Mouse (Mus musculus) liver, embryonic 13.5 days (tissue): ENCODE results near the gene Slc6a21. TPM values are rescaled to one million over a fixed set of nuclear protein-coding genes. Genes with fewer than 3 reads are reported as not detected.
"Not testable (repeated sequence)": the region's sequence is repeated elsewhere in the genome, so short reads cannot be mapped to it uniquely, and the experiment has no call there.

Experiments
- ATAC-seq: fragments of 200-750 bp; cut with Nextera tagmentation; 2 replicates; pipeline ENCODE4 v1.8.0; 2017; ENCODE audit warnings: low read depth, mild to moderate bottlenecking, moderate number of reproducible peaks, moderate library complexity
- DNase-seq: peaks from one replicate; pipeline ENCODE4 v3.0.0; 2022
- H3K27ac ChIP-seq: fragments of 300-500 bp; sonication (generic); 2 replicates; pipeline ENCODE4 v1.5.1; 2015; ENCODE audit warnings: moderate library complexity, mild to moderate bottlenecking, inconsistent platforms
- H3K27me3 ChIP-seq: fragments of 300-500 bp; sonication (generic); 2 replicates; pipeline ENCODE4 v1.6.1; 2015; ENCODE audit warnings: mild to moderate bottlenecking, inconsistent platforms
- H3K36me3 ChIP-seq: fragments of 300-500 bp; sonication (generic); 2 replicates; pipeline ENCODE4 v1.6.1; 2015; ENCODE audit warnings: mild to moderate bottlenecking, inconsistent platforms
- H3K4me1 ChIP-seq: fragments of 300-500 bp; sonication (generic); replicated peaks from 2 replicates; pipeline ENCODE4 v1.6.1; 2015; ENCODE audit warnings: inconsistent platforms
- H3K4me2 ChIP-seq: fragments of 300-500 bp; sonication (generic); 2 replicates; pipeline ENCODE4 v1.6.1; 2015; ENCODE audit warnings: inconsistent platforms, mild to moderate bottlenecking, moderate library complexity
- H3K4me3 ChIP-seq: fragments of 300-500 bp; sonication (generic); replicated peaks from 2 replicates; pipeline ENCODE4 v1.5.1; 2015; ENCODE audit warnings: mild to moderate bottlenecking, inconsistent platforms
- H3K9ac ChIP-seq: fragments of 300-500 bp; sonication (generic); 2 replicates; pipeline ENCODE4 v1.6.1; 2015; ENCODE audit warnings: mild to moderate bottlenecking, inconsistent platforms
- H3K9me3 ChIP-seq: fragments of 300-500 bp; sonication (generic); replicated peaks from 2 replicates; pipeline ENCODE4 v1.6.1; 2016; ENCODE audit warnings: inconsistent platforms
- WGBS: fragments of 180-500 bp; shearing (Covaris S2); methylation state at CpG from one replicate; pipeline ENCODE4 v1.1.7; 2015; ENCODE audit not compliant: insufficient replicate concordance; 5-methylcytosine and 5-hydroxymethylcytosine counted together
- polyA plus RNA-seq: library from polyadenylated mRNA; unstranded; fragments of >200 nt; fragmentation: Nextera tagmentation; extraction: Ambion mirVana; gene quantifications from 2 replicates; pipeline ENCODE4 v1.2.1, GENCODE M21; 2015

Slc6a21 gene
- polyA plus RNA-seq, 1 experiment from 2014 or later = not detected

DNA sequence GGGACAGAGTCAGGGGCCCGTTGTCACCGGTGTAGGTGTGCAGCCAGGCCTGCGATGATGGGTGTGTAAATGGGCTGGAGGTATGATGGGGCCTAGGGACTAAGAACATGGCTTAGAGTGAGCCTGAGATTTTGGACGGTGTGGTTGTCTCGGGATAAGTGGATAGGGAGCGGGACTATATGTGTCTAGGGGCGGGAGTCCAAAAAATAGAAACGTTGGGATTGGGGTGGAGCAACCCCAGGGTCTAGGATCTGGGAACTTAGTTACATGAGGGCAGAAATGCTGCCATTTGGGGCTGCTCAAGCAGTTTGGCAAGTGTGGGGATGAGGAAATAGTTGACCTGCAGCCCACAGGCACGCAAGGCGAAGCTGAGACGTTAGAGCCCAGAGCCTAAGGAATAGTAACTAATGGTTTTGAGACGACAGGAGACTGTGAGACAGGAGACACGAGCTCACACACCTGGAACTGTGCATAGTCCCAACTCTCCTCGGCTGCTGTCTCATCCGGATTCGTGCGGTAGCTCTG is 41.6 kb upstream of the Slc6a21 start:
- ATAC-seq (no peak), DNase-seq (no peak)
- H3K4me2 ChIP-seq = peak overlapping the region; percentile 46
- WGBS = 57% methylated on average over 17 of the region's 17 CpGs
- H3K27ac ChIP-seq = no peak overlapping the region
- no peaks in the 10 kb centered on the region for H3K9me3 ChIP-seq
- H3K4me3 ChIP-seq = 0 out of 2 replicates have a peak overlapping the region, but pooled peaks have one; percentile 22
- H3K27me3 ChIP-seq = peaks cover under 1% of the 10 kb centered on the region
- H3K4me1 ChIP-seq = peaks cover 64% of the 10 kb centered on the region
- no peak overlapping the region for H3K9ac ChIP-seq
- peaks cover 4% of the 10 kb centered on the region for H3K36me3 ChIP-seq

DNA sequence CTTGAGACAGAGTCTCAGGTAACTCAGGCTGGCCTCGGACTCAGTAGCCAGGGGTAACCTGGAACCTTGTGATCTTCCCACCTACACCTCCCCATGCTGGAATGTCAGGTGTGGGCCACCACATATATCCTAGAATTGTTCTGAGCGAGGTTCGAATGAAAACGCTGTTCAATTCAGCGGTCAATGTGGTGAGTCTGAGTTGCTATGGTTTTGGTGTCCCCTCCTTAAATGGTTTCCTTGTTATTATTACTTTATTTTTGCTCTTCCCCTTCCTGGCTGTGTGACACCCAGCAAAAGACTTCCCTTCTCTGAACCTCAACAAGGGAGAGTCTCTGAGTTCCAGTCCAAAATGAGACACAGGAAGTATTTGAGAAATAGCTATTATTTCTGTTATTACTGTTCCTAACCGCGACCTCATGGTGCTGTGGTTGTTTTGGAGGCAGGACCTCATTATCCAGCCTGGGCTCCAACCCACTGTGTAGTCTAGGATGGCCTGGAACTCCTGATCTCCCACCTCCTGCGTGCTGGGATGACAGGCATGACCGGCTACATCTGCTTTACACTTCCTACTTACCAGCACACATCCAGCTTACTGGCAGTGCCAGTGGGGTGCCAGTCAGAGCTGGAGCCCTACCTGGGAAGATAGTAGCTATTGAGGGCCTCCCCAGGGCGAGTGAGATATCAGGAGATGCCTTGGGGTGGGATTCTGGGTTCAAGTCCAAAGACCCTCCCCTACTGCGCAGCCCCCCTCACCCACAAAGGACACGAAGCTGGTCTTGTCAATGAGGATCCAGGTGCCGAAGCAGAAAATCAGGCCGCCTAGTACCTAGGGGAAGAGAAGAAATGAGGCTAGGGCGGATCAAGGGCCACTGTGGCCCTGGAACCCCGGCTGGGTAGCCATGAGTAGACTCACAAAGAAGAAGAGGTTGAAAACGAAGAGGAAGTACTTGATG is 39.3 kb upstream of the Slc6a21 start:
- Histone ChIP-seq H3K4me3 (peak overlapping the region; percentile 57), H3K9ac (peak overlapping the region; percentile 63), H3K9me3 (no peaks in the 10 kb centered on the region), H3K27ac (peak overlapping the region; percentile 63), H3K4me1 (peaks cover 64% of the 10 kb centered on the region), H3K4me2 (peak overlapping the region; percentile 70), H3K27me3 (peaks cover 3% of the 10 kb centered on the region), H3K36me3 (no peaks in the 10 kb centered on the region)
- DNase-seq (peak; percentile 17), ATAC-seq (no peak)
- WGBS = 38% methylated on average over 17 of the region's 17 CpGs

DNA sequence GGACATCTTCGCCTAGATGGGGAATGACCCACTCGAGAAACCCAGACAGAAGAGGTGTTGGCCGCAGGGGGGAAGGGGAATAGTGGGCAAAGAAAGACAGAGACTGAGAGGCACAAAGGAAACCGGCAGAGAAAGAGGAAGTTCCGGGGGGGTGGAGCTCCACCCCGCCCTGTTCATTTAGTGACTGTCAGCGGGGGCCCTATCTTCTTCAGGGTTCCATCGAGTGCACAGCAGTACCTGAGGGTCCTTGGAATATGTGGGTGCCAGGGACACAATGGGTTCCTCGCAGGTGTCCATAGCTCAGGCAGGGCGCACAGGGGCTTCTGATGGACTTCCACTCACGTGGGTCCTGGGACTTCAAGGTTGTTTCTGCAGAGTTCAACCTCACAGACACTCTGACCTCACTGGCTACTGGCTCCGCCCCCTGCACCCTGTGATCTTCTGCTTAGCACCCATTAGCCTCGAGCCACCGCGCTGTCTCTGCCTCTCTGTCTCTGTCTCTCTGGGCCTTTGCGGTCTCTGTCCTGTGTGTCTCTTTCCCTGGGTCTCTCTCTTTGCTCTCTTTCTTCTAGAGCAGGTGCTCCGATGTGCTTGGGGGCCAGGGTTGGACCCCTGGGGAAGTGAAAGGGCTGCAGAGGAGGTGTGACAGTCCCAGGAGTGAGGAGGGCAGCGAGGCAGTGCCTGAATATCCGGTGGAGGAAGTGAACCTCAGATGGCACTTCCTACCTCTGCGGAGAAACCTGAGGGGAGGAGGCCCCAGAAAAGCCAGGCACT is 38.4 kb upstream of the Slc6a21 start, which contains the start of gene Cd37:
TSS of gene Cd37 (minus strand) at position 393 of the 774 bp plus-strand sequence.
- peak within 1 kb of the TSS; percentile 63 for H3K27ac ChIP-seq
- H3K36me3 ChIP-seq = no peaks in the 10 kb centered on the region
- H3K9me3 ChIP-seq = no peaks in the 10 kb centered on the region
- peak within 1 kb of the TSS; percentile 70 for H3K4me2 ChIP-seq
- peak within 1 kb of the TSS; percentile 57 for H3K4me3 ChIP-seq
- peaks cover 55% of the 10 kb centered on the region for H3K4me1 ChIP-seq
- ATAC-seq = peak; percentile 80
- H3K9ac ChIP-seq = peak within 1 kb of the TSS; percentile 63
- 8% methylated on average over 20 of the region's 20 CpGs for WGBS
- H3K27me3 ChIP-seq = peaks cover 3% of the 10 kb centered on the region
- peak; percentile 67 for DNase-seq

DNA sequence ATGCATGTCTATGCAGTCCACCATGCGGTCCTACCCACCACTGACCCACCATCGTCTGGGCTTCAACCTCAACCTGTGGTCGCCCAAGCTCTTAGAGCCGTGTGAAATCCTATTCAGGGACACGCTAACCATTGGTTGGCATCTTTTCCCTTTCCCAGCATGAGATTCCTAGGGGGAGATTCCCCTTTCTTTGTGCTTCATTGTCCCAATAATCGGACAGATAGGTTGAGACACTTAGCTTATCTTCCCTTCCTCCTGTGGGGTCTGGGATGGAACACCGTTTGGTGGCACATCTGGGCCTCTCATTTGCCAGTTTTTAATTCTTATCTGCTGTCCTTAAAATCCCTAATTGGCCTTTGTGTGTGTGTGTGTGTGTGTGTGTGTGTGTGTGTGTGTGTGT is 37.2 kb upstream of the Slc6a21 start:
- no peaks in the 10 kb centered on the region for H3K9me3 ChIP-seq
- no peaks in the 10 kb centered on the region for H3K36me3 ChIP-seq
- no peak overlapping the region for H3K4me3 ChIP-seq
- no peak overlapping the region for H3K4me2 ChIP-seq
- H3K27ac ChIP-seq = no peak overlapping the region
- H3K4me1 ChIP-seq = peaks cover 43% of the 10 kb centered on the region
- no peak overlapping the region for H3K9ac ChIP-seq
- no peak for DNase-seq
- ATAC-seq = no peak
- 65% methylated on average over 7 of the region's 7 CpGs for WGBS
- H3K27me3 ChIP-seq = peaks cover 3% of the 10 kb centered on the region

DNA sequence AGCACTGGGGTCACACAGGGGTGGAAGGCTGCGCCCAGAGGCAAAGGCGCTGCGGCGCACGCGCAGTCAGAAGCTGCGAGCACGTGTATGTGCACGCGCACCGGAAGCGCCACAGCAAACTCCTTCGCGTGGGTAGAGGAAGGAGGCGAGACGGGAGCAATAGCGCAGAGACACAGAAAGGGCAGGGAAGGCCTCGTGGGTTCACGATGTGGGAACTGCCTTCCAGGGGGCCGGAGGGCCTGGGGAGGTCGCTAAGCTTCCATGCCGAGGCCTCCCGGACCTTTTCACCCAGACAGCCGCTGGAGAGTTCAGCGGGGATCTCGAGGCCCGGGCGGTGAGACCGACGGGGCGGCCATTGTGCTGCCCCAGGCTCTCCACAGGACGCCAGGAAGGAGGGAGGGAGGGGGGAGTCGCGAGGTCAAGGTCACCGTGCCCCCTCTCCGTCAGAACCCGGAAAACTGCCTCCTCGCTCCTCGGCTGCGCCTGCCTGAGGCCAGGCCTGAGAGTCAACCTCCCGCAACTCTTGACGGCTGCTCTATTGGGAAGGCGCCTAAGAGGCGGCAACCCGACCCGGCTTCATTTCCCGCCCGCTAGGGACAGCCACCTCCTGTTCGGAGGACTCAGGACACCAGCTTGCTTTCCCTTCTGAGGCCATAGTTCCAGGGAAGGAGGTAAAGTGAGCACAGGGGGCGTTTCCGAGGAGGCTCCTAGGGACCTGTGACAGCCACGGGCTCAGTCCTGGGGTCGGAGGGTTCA is 36.5 kb upstream of the Slc6a21 start, which contains the start of gene Slc6a16:
TSS of gene Slc6a16 (plus strand) at position 453 of the 756 bp plus-strand sequence.
- H3K9ac ChIP-seq = 0 out of 2 replicates have a peak within 1 kb of the TSS, but pooled peaks have one; percentile 10
- no peaks in the 10 kb centered on the region for H3K36me3 ChIP-seq
- 48% methylated on average over 53 of the region's 53 CpGs for WGBS
- DNase-seq = no peak
- H3K27me3 ChIP-seq = peaks cover 3% of the 10 kb centered on the region
- H3K4me1 ChIP-seq = peaks cover 36% of the 10 kb centered on the region
- no peak for ATAC-seq
- peak within 1 kb of the TSS; percentile 30 for H3K4me2 ChIP-seq
- no peak within 1 kb of the TSS for H3K4me3 ChIP-seq
- H3K27ac ChIP-seq = no peak within 1 kb of the TSS
- H3K9me3 ChIP-seq = no peaks in the 10 kb centered on the region

DNA sequence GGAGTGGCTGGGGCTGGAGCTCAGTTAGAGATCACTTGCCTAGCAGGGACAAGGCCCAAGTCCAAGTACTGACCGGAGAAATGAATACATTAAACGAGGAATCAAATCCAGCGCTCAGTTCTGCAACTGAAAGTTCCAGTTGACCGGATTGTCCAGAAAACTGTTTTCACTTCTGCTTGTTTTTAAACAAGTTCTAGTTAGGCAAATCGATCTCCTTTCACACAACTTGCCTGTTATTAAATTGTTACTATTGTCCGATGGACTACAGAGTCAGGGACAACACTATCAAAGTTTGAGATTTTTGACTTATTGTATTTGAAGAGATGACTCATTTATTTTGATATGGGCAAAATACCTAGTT is 35.9 kb upstream of the Slc6a21 start:
- DNase-seq (no peak), ATAC-seq (no peak)
- no peak overlapping the region for H3K4me3 ChIP-seq
- no peak overlapping the region for H3K27ac ChIP-seq
- peak overlapping the region; percentile 30; the same call in 1 of the 2 replicates for H3K4me2 ChIP-seq
- no peaks in the 10 kb centered on the region for H3K9me3 ChIP-seq
- peaks cover 3% of the 10 kb centered on the region for H3K27me3 ChIP-seq
- H3K4me1 ChIP-seq = peaks cover 33% of the 10 kb centered on the region
- 0 out of 2 replicates have a peak overlapping the region, but pooled peaks have one; percentile 10 for H3K9ac ChIP-seq
- WGBS = 75% methylated on average over 6 of the region's 6 CpGs
- no peaks in the 10 kb centered on the region for H3K36me3 ChIP-seq

DNA sequence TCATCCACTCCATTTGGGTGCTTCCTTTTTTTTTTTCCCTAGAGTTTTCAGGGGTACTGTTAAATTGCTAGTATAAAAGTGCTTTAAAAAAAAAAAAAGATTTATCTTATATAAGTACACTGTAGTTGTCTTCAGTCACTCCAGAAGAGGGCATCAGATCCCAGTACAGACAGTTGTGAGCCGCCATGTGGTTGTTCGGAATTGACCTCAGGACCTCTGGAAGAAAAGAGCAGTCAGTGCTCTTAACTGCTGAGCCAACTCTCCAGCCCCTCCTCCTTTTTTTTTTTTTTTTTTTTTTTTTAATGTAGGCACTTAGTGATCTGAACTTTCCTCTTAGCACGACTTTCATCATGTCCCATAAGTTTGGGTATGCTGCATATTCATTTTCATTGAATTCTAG is 29.6 kb upstream of the Slc6a21 start:
- no peak overlapping the region for H3K4me3 ChIP-seq
- no peaks in the 10 kb centered on the region for H3K36me3 ChIP-seq
- no peaks in the 10 kb centered on the region for H3K4me1 ChIP-seq
- DNase-seq (no peak), ATAC-seq (no peak)
- 38% methylated on average over 3 of the region's 3 CpGs for WGBS
- no peaks in the 10 kb centered on the region for H3K9me3 ChIP-seq
- H3K9ac ChIP-seq = no peak overlapping the region
- H3K27me3 ChIP-seq = no peaks in the 10 kb centered on the region
- no peak overlapping the region for H3K4me2 ChIP-seq
- no peak overlapping the region for H3K27ac ChIP-seq

DNA sequence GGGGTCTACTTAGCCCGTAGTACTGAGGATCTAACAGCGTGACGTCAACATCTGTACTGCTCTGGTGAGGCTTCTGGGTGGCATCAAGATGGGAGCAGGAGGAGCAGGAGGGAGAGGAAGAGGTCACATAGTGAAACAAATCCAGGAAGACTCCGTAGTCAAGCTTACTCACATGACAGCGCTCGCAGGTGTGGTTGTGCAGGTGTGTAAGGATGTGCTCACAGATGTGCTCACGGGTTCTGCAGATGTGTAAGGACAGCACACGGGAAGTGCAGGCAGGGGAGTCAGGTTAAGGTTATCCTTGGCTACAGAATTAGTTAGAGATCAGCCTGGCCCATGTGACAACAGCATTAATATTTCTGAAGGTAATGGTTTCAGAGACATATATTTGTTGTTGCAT is 23.5 kb upstream of the Slc6a21 start:
- ATAC-seq (no peak), DNase-seq (no peak)
- Histone ChIP-seq H3K27ac (no peak overlapping the region), H3K9ac (no peak overlapping the region), H3K4me2 (no peak overlapping the region), H3K27me3 (peaks cover under 1% of the 10 kb centered on the region; the same call in 1 of the 2 replicates), H3K9me3 (no peaks in the 10 kb centered on the region), H3K4me1 (no peaks in the 10 kb centered on the region), H3K4me3 (no peak overlapping the region), H3K36me3 (no peaks in the 10 kb centered on the region)
- 72% methylated on average over 8 of the region's 8 CpGs for WGBS

DNA sequence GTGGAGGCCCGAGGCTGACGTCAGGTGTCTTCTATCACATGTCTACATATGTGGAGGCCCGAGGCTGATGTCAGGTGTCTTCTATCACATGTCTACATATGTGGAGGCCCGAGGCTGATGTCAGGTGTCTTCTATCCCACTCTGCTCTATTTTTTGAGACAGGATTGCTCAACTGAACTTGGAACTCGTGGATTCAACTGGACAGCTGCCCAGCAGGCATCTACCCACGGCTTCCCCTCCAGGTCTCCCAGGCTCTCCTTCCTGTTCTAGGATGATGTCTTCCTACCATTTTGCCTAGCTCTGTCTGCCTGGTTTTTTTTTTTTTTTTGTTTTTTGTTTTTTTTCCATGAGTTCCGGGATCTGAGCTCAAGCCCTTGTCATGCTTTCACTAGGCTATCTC is 21.5 kb upstream of the Slc6a21 start:
- not testable (repeated sequence) for H3K4me2 ChIP-seq, H3K4me1 ChIP-seq, H3K9me3 ChIP-seq, H3K27ac ChIP-seq, H3K36me3 ChIP-seq, DNase-seq, H3K9ac ChIP-seq, ATAC-seq, H3K4me3 ChIP-seq
- peaks cover 14% of the 10 kb centered on the region for H3K27me3 ChIP-seq
- WGBS = 61% methylated on average over 6 of the region's 7 CpGs

DNA sequence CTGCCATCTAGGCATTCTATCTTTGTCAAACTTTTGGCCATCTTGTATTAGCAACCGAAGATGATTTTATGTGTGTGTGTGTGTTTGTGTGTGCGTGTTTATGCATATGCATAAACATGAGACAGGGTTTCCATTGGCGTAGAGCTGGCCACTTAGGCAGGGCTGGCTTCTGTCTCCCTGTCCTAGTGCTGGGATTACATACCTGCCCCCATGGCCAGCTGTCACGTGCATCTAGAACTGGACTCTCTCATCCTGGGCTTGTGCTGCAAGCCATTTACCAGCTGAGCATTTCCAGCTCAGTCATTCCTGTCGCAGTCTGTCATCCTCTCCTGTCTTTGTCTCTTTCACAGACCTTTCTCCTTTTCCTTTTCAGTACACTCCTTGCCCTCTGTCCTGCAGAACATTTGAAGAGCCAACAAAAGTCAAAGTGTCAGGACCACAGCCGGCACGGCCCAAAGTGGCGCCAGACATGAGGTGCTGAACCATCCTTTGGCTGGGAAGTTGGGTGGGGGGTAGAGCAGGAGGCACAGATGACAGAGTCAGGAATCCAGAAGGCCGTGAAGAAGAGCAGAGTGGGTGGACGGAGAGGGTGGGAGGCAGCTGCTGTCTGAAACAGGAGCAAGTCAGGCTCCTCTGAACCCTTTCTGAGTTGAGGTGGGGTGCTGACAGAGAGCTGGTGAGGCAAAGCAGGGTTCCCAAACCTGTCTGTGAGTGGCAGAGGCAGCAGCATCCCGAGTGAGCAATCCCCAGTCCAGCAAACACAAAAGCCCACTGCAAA is 20.1 kb upstream of the Slc6a21 start:
- no peaks in the 10 kb centered on the region for H3K36me3 ChIP-seq
- WGBS = 56% methylated on average over 11 of the region's 11 CpGs

More for the DNA sequence above, 20.1 kb upstream of the Slc6a21 start:
- ATAC-seq (no peak), DNase-seq (no peak)
- Histone ChIP-seq H3K9me3 (no peaks in the 10 kb centered on the region), H3K4me3 (no peak overlapping the region), H3K27ac (no peak overlapping the region), H3K9ac (no peak overlapping the region), H3K4me1 (no peaks in the 10 kb centered on the region), H3K4me2 (no peak overlapping the region), H3K27me3 (peaks cover 15% of the 10 kb centered on the region)
